Mouse (Mus musculus) lung, postnatal 0 days (tissue): ENCODE data around the gene Tmco4. TPM values are rescaled to one million over a fixed set of nuclear protein-coding genes. Genes with fewer than 3 reads are reported as not detected.

Experiments
- ATAC-seq: fragments of 200-750 bp; cut with Nextera tagmentation; 2 replicates; pipeline ENCODE4 v1.8.0; 2017; ENCODE audit warnings: moderate library complexity
- DNase-seq: peaks from one replicate; pipeline ENCODE4 v3.0.0-alpha.2; 2016; ENCODE audit warnings: low spot score
- H3K27ac ChIP-seq: fragments of 300-500 bp; sonication (generic); 2 replicates; pipeline ENCODE4 v1.5.1; 2014; ENCODE audit warnings: antibody characterized with exemption, mild to moderate bottlenecking, low read length, mixed read lengths
- H3K27me3 ChIP-seq: fragments of 300-500 bp; sonication (generic); replicated peaks from 2 replicates; pipeline ENCODE4 v1.6.1; 2014; ENCODE audit warnings: low read length, mixed read lengths; ENCODE audit not compliant: insufficient read depth
- H3K36me3 ChIP-seq: fragments of 300-500 bp; sonication (generic); 2 replicates; pipeline ENCODE4 v1.6.1; 2014; ENCODE audit warnings: low read length, mixed read lengths; ENCODE audit not compliant: insufficient read depth
- H3K4me1 ChIP-seq: fragments of 300-500 bp; sonication (generic); 2 replicates; pipeline ENCODE4 v1.6.1; 2014; ENCODE audit warnings: antibody characterized with exemption, low read depth, low read length, mixed read lengths; ENCODE audit not compliant: insufficient read depth
- H3K4me2 ChIP-seq: fragments of 300-500 bp; sonication (generic); replicated peaks from 2 replicates; pipeline ENCODE4 v1.6.1; 2014; ENCODE audit warnings: low read depth, mild to moderate bottlenecking, low read length, moderate library complexity, mixed read lengths
- H3K4me3 ChIP-seq: fragments of 300-500 bp; sonication (generic); 2 replicates; pipeline ENCODE4 v1.5.1; 2014; ENCODE audit warnings: low read depth, low read length
- H3K9ac ChIP-seq: fragments of 300-500 bp; sonication (generic); replicated peaks from 2 replicates; pipeline ENCODE4 v1.6.1; 2014; ENCODE audit warnings: low read depth, mild to moderate bottlenecking
- H3K9me3 ChIP-seq: fragments of 300-500 bp; sonication (generic); 2 replicates; pipeline ENCODE4 v1.6.1; 2016; ENCODE audit warnings: low read length, mixed read lengths
- CTCF ChIP-seq: IDR thresholded peaks from 2 replicates; pipeline ENCODE4 v1.5.1; 2016; ENCODE audit warnings: antibody characterized with exemption, mild to moderate bottlenecking
- EP300 ChIP-seq: IDR thresholded peaks from 2 replicates; pipeline ENCODE4 v1.6.1; 2016; ENCODE audit warnings: antibody characterized with exemption, mild to moderate bottlenecking, control low read depth
- WGBS: fragments of 180-500 bp; shearing (Covaris S2); extraction: QIAGEN DNeasy Blood & Tissue Kit; methylation state at CpG from one replicate; pipeline ENCODE4 v1.1.7; 2014; 5-methylcytosine and 5-hydroxymethylcytosine counted together
- polyA plus RNA-seq: library from polyadenylated mRNA; unstranded; fragments of >200 nt; fragmentation: Nextera tagmentation; extraction: Ambion mirVana; gene quantifications from 2 replicates; pipeline ENCODE4 v1.2.1, GENCODE M21; 2015

Tmco4 gene
- polyA plus RNA-seq, 1 experiment from 2014 or later: 8.5 TPM

- DNase-seq: no peak
- TF ChIP-seq EP300: no peak
- Histone ChIP-seq H3K4me3 (peak overlapping the region; percentile 76), H3K27ac (peak overlapping the region; percentile 59; the same call in 1 of the 2 replicates), H3K4me2 (peak overlapping the region; percentile 98), H3K36me3 (no peaks in the 10 kb centered on the region), H3K9me3 (no peaks in the 10 kb centered on the region; the same call in 1 of the 2 replicates), H3K4me1 (peaks cover 9% of the 10 kb centered on the region), H3K27me3 (no peaks in the 10 kb centered on the region), H3K9ac (peak overlapping the region; percentile 68; the same call in 1 of the 2 replicates)
- peak; percentile 5; the same call in 1 of the 2 replicates for ATAC-seq
- 36% methylated on average over 7 of the region's 13 CpGs for WGBS
These were observed 120.5 kb downstream of the Tmco4 start for GRCm38 (mm10) chr4:139093196-139093530.

GRCm38 (mm10) chr4:139095406-139095805, 122.7 kb downstream of the Tmco4 start:
- Histone ChIP-seq H3K4me1 (peaks cover 9% of the 10 kb centered on the region), H3K9me3 (no peaks in the 10 kb centered on the region; the same call in 1 of the 2 replicates), H3K36me3 (no peaks in the 10 kb centered on the region), H3K27me3 (no peaks in the 10 kb centered on the region), H3K9ac (no peak overlapping the region), H3K27ac (no peak overlapping the region), H3K4me3 (no peak overlapping the region), H3K4me2 (no peak overlapping the region)
- peak; percentile 17 for ATAC-seq
- TF ChIP-seq EP300 (no peak), CTCF (0 out of 2 replicates have a peak, but pooled peaks have one; percentile 3)
- WGBS: 8% methylated on average over 1 of the region's 1 CpGs
- DNase-seq: peak; percentile 31

GRCm38 (mm10) chr4:139096201-139096600, 123.5 kb downstream of the Tmco4 start:
- H3K36me3 ChIP-seq: no peaks in the 10 kb centered on the region
- no peak overlapping the region for H3K9ac ChIP-seq
- DNase-seq (peak; percentile 79), ATAC-seq (peak; percentile 20; the same call in 1 of the 2 replicates)
- 13% methylated on average over 5 of the region's 5 CpGs for WGBS
- peaks cover 7% of the 10 kb centered on the region for H3K4me1 ChIP-seq
- no peak overlapping the region for H3K27ac ChIP-seq
- no peak overlapping the region for H3K4me2 ChIP-seq
- no peak overlapping the region for H3K4me3 ChIP-seq
- TF ChIP-seq EP300 (peak; percentile 51), CTCF (no peak)
- no peaks in the 10 kb centered on the region for H3K27me3 ChIP-seq
- no peaks in the 10 kb centered on the region; the same call in 1 of the 2 replicates for H3K9me3 ChIP-seq

DNA sequence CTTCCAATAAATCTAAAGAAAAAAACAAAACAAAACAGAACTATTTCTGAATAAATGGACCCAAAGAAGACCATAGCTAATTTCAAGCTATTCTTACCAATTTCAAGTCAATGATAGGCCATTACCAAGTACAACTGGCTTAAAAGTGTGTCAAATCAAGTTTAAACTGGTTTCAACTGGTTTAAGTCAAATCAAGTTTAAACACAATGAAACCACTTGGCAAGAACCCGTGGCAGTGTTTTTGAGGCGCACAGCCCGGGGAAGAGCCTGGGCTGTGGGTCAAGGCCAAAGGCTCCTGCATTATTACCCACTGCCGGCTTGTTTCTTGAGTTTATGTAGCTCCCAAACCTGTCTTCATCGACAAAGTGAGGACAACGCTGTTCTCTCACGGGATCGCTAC, 127.6 kb downstream of the Tmco4 start:
- H3K9ac ChIP-seq: no peak overlapping the region
- H3K36me3 ChIP-seq: peaks cover 9% of the 10 kb centered on the region; the same call in 1 of the 2 replicates
- H3K27me3 ChIP-seq: no peaks in the 10 kb centered on the region
- ATAC-seq (no peak), DNase-seq (no peak)
- no peaks in the 10 kb centered on the region for H3K9me3 ChIP-seq
- WGBS: 85% methylated on average over 8 of the region's 8 CpGs
- H3K4me2 ChIP-seq: no peak overlapping the region
- H3K27ac ChIP-seq: no peak overlapping the region
- peaks cover 5% of the 10 kb centered on the region; the same call in 1 of the 2 replicates for H3K4me1 ChIP-seq
- no peak overlapping the region for H3K4me3 ChIP-seq
- no peak for TF ChIP-seq EP300
- no peak for TF ChIP-seq CTCF

DNA sequence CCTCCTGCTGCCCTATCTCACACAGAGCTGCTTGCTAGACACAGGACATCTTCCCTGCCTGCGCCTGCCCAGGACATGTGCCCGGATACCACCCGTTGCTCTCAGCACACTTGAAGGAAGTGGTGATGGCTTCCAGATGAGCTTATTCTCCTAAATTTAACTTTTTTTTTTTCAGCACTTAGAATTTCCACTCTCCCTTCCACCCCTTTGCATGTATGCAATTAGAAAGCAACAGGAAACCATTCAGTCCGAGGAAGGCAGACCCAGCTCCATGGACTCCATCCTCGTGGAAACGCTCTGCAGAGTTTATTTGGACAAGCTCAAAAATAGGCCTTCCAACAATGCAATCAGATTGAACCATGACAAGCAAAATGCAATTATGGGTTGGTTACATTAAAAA, 128.9 kb downstream of the Tmco4 start:
- Histone ChIP-seq H3K4me3 (no peak overlapping the region), H3K9me3 (no peaks in the 10 kb centered on the region), H3K4me1 (no peaks in the 10 kb centered on the region; the same call in 1 of the 2 replicates), H3K27ac (no peak overlapping the region), H3K27me3 (no peaks in the 10 kb centered on the region), H3K9ac (no peak overlapping the region), H3K36me3 (peaks cover 9% of the 10 kb centered on the region; the same call in 1 of the 2 replicates), H3K4me2 (no peak overlapping the region)
- no peak for DNase-seq
- WGBS: 59% methylated on average over 6 of the region's 6 CpGs
- TF ChIP-seq EP300 (no peak), CTCF (no peak)
- no peak for ATAC-seq

GRCm38 (mm10) chr4:139105453-139105852, 132.8 kb downstream of the Tmco4 start:
- Histone ChIP-seq H3K27me3 (no peaks in the 10 kb centered on the region), H3K4me1 (peaks cover 6% of the 10 kb centered on the region; the same call in 1 of the 2 replicates), H3K36me3 (peaks cover 9% of the 10 kb centered on the region; the same call in 1 of the 2 replicates), H3K9ac (no peak overlapping the region), H3K27ac (no peak overlapping the region), H3K4me2 (no peak overlapping the region), H3K4me3 (no peak overlapping the region), H3K9me3 (no peaks in the 10 kb centered on the region)
- ATAC-seq: no peak
- DNase-seq: no peak
- 97% methylated on average over 1 of the region's 1 CpGs for WGBS
- TF ChIP-seq CTCF (no peak), EP300 (no peak)

Other genes starting within 250 kb of the Tmco4 start
- 0.43 and 0.53 TPM in 2 replicates for gene Pla2g2c, start 248.1 kb upstream of the Tmco4 start, polyA plus RNA-seq
- 10.1 and 11.7 TPM in 2 replicates for gene Ubxn10, start 235.7 kb upstream of the Tmco4 start, polyA plus RNA-seq
- not detected in 2 replicates for gene Pla2g2f, start 215.3 kb upstream of the Tmco4 start, polyA plus RNA-seq
- gene Pla2g2d, start 197.2 kb upstream of the Tmco4 start, polyA plus RNA-seq: not detected in 2 replicates
- gene Pla2g5, start 109.4 kb upstream of the Tmco4 start, polyA plus RNA-seq: 0.29 TPM in 1 of 2 replicates, not detected in the other
- not detected in 2 replicates for gene Gm13030, start 98.9 kb upstream of the Tmco4 start, polyA plus RNA-seq
- gene Pla2g2e, start 94.9 kb upstream of the Tmco4 start, polyA plus RNA-seq: not detected in 2 replicates
- gene Otud3, start 58.9 kb upstream of the Tmco4 start, polyA plus RNA-seq: 3.7 and 4.0 TPM in 2 replicates
- gene Rnf186, start 5.8 kb upstream of the Tmco4 start, polyA plus RNA-seq: 17.9 and 21.6 TPM in 2 replicates
- gene Htr6, start 102.7 kb downstream of the Tmco4 start, polyA plus RNA-seq: not detected in 2 replicates
- 141 and 151 TPM in 2 replicates for gene Nbl1, start 120.1 kb downstream of the Tmco4 start, polyA plus RNA-seq
- 474 and 487 TPM in 2 replicates for gene Minos1, start 158.2 kb downstream of the Tmco4 start, polyA plus RNA-seq
- 401 and 408 TPM in 2 replicates for gene Capzb, start 220.0 kb downstream of the Tmco4 start, polyA plus RNA-seq